Mouse (Mus musculus) testis, adult 2 months (tissue): ENCODE data around the gene Tango6.

ENCODE experiments used
- CTCF ChIP-seq: fragments of 200-500 bp; IDR thresholded peaks from 2 replicates; pipeline ENCODE4 v1.5.1; 2012; ENCODE audit warnings: low read depth, mild to moderate bottlenecking, inconsistent platforms, low read length, moderate library complexity; ENCODE audit not compliant: control insufficient read depth, insufficient read depth, insufficient replicate concordance
- POLR2A ChIP-seq: fragments of 200-500 bp; IDR thresholded peaks from 2 replicates; pipeline ENCODE4 v1.6.1; 2012; ENCODE audit warnings: low read depth, mild to moderate bottlenecking, inconsistent platforms, low read length, moderate library complexity; ENCODE audit not compliant: control insufficient read depth

- TF ChIP-seq CTCF: no peak
- no peak for TF ChIP-seq POLR2A
Measured at GRCm38 (mm10) chr8:106836525-106836924, 153.7 kb downstream of the Tango6 start.
